Mouse (Mus musculus): ENCODE measurements around the gene Rnf24. TPM values are rescaled to one million over a fixed set of nuclear protein-coding genes. Genes with fewer than 3 reads are reported as not detected.

Rnf24 gene
- polyA plus RNA-seq, 1 experiment, result 3.6 TPM

DNA sequence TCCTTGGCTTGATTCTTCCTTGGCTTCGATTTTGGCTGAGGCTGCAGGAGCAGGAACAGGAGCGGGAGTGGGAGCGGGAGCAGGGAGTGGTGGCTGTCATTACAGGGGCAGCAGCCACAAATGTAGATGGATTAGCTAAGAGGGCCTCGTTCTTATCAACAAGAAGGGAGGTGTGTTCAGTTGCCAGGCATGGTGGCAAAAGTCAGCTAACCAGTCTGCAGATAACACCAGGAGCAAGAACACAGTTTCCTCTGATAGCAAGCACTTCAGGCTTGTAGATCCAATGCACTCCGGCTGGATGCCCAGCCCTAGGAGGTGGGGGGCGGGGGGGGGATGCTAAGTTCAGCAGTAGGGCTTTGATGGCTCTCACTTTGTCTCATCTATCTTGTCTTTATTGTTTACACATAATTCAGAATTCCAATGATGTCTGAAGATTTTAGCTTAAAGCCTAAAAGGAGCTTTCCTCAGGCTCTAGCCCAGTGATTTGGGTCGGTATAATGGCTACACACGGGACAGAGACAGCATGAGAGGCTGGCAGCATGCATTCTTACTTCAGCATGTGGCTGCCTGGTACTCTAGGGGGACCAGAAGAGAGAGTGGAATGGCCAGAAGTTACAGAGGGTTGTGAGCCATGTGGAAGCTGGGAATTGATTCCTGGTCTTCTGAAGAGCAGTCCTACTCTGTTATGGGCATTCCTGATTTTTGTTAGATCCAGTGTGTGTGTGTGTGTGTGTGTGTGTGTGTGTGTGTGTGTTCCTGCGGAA lies 92.0 kb downstream of the Rnf24 start:
- no peak for TF ChIP-seq CTCF (IDR thresholded peaks at IDR 0.05; ENCODE audit: insufficient read depth, low read length)
- TF ChIP-seq POLR2A (IDR thresholded peaks at IDR 0.05; ENCODE audit: borderline replicate concordance, extremely low read depth, low read depth, low read length), result no peak
- no peak for DNase-seq
- Histone ChIP-seq H3K4me1 (ENCODE audit: control insufficient read depth, insufficient read depth, low read length) (peaks cover 7% of the 10 kb centered on the region), H3K4me3 (replicated peaks; ENCODE audit: extremely low read depth, low read depth, low read length) (no peak overlapping the region)
- WGBS, result 55% methylated on average over 9 of the region's 9 CpGs

DNA sequence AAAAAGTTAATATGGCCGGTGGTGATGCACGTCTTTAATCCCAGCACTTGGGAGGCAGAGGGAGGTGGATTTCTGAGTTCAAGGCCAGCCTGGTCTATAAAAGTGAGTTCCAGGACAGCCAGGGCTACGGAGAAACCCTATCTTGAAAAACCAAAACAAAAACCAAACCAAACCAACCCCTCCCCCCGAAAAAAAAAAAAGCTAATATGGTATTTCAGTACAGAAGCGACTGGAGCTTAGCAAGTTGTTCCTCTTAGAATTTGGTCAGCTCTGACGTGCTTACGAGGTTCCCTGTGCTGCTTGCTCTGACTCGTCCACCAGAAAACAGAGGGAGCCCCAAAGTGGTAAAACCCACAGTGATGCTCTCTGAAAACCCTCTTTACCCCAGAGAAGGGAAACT lies 94.0 kb downstream of the Rnf24 start:
- Histone ChIP-seq H3K4me1 (ENCODE audit: control insufficient read depth, insufficient read depth, low read length) (peaks cover 1% of the 10 kb centered on the region; the same call in 1 of the 2 replicates), H3K4me3 (replicated peaks; ENCODE audit: extremely low read depth, low read depth, low read length) (no peak overlapping the region)
- no peak for TF ChIP-seq CTCF (IDR thresholded peaks at IDR 0.05; ENCODE audit: insufficient read depth, low read length)
- no peak for TF ChIP-seq POLR2A (IDR thresholded peaks at IDR 0.05; ENCODE audit: borderline replicate concordance, extremely low read depth, low read depth, low read length)
- WGBS, result 81% methylated on average over 8 of the region's 8 CpGs
- DNase-seq, result no peak

- no peak for TF ChIP-seq POLR2A (IDR thresholded peaks at IDR 0.05; ENCODE audit: borderline replicate concordance, extremely low read depth, low read depth, low read length)
- TF ChIP-seq CTCF (IDR thresholded peaks at IDR 0.05; ENCODE audit: insufficient read depth, low read length), result no peak
- no peak for DNase-seq
- WGBS, result 67% methylated on average over 3 of the region's 3 CpGs
These were observed 97.0 kb downstream of the Rnf24 start for GRCm38 (mm10) chr2:131255738-131256137.

DNA sequence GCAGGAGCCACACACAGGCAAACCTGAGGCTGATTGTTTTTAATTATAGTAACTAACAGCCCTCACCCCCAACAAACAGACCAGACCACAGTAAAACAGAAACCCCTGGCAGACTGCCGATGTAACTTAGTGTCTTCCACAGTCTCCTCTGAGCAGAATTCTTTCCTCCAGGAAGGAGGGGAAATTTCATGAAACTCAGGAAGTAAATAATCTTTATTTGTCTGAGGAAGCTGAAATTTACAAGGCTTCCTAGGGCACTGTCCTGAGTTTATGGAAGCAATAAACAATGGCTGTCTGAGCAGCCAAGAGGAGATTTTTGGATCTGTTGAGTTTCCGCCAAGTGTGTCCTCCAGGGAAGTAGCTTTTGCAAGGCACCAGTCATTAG lies 98.4 kb downstream of the Rnf24 start:
- Histone ChIP-seq H3K4me3 (replicated peaks; ENCODE audit: extremely low read depth, low read depth, low read length) (no peak overlapping the region), H3K4me1 (ENCODE audit: control insufficient read depth, insufficient read depth, low read length) (0 out of 2 replicates have a peak, but pooled peaks cover 4% of the 10 kb centered on the region)
- WGBS, result 31% methylated on average over 2 of the region's 2 CpGs
- no peak for DNase-seq
- TF ChIP-seq CTCF (IDR thresholded peaks at IDR 0.05; ENCODE audit: insufficient read depth, low read length), result no peak
- no peak for TF ChIP-seq POLR2A (IDR thresholded peaks at IDR 0.05; ENCODE audit: borderline replicate concordance, extremely low read depth, low read depth, low read length)

More at GRCm38 (mm10) chr2:131255738-131256137, 97.0 kb downstream of the Rnf24 start:
- Histone ChIP-seq H3K4me3 (replicated peaks; ENCODE audit: extremely low read depth, low read depth, low read length) (no peak overlapping the region), H3K4me1 (ENCODE audit: control insufficient read depth, insufficient read depth, low read length) (0 out of 2 replicates have a peak, but pooled peaks cover 4% of the 10 kb centered on the region)

- no peak overlapping the region for H3K4me3 ChIP-seq (replicated peaks; ENCODE audit: extremely low read depth, low read depth, low read length)
- no peak for TF ChIP-seq POLR2A (IDR thresholded peaks at IDR 0.05; ENCODE audit: borderline replicate concordance, extremely low read depth, low read depth, low read length)
- peak; percentile 86 for TF ChIP-seq CTCF (IDR thresholded peaks at IDR 0.05; ENCODE audit: insufficient read depth, low read length)
- DNase-seq, result peak; percentile 43
- WGBS, result 9% methylated on average over 7 of the region's 7 CpGs
- H3K4me1 ChIP-seq (ENCODE audit: control insufficient read depth, insufficient read depth, low read length), result 0 out of 2 replicates have a peak, but pooled peaks cover 4% of the 10 kb centered on the region
These were observed 98.9 kb downstream of the Rnf24 start for GRCm38 (mm10) chr2:131253681-131254328.

Other genes with a start within 250 kb of the Rnf24 start
- 56.2 and 58.3 TPM in 2 replicates for gene Hspa12b, start 225.6 kb downstream of the Rnf24 start, polyA plus RNA-seq (2012; rRNA removed)
- not detected in 2 replicates for gene Gm11037, start 219.4 kb downstream of the Rnf24 start, polyA plus RNA-seq (2012; rRNA removed)
- 67.6 and 76.4 TPM in 2 replicates for gene 1700037H04Rik, start 192.8 kb downstream of the Rnf24 start, polyA plus RNA-seq (2012; rRNA removed)
- 131 and 138 TPM in 2 replicates for gene Cenpb, start 172.8 kb downstream of the Rnf24 start, polyA plus RNA-seq (2012; rRNA removed)
- gene Cdc25b, start 165.9 kb downstream of the Rnf24 start, polyA plus RNA-seq (2012; rRNA removed), result 34.5 and 39.1 TPM in 2 replicates
- gene Spef1, start 165.6 kb downstream of the Rnf24 start, polyA plus RNA-seq (2012; rRNA removed), result 16.6 and 19.2 TPM in 2 replicates
- 44.5 and 46.4 TPM in 2 replicates for gene Ap5s1, start 145.8 kb downstream of the Rnf24 start, polyA plus RNA-seq (2012; rRNA removed)
- gene Mavs, start 118.8 kb downstream of the Rnf24 start, polyA plus RNA-seq (2012; rRNA removed), result 49.8 and 59.7 TPM in 2 replicates
- gene Pank2, start 90.4 kb downstream of the Rnf24 start, polyA plus RNA-seq (2012; rRNA removed), result 12.7 and 16.1 TPM in 2 replicates
- 28.4 and 29.6 TPM in 2 replicates for gene Smox, start 138.6 kb upstream of the Rnf24 start, polyA plus RNA-seq (2012; rRNA removed)
- gene Adra1d, start 209.4 kb upstream of the Rnf24 start, polyA plus RNA-seq (2012; rRNA removed), result 5.9 and 7.6 TPM in 2 replicates